12 mouse cellular contexts compared by ENCODE assay signal in the genomic region with DNA sequence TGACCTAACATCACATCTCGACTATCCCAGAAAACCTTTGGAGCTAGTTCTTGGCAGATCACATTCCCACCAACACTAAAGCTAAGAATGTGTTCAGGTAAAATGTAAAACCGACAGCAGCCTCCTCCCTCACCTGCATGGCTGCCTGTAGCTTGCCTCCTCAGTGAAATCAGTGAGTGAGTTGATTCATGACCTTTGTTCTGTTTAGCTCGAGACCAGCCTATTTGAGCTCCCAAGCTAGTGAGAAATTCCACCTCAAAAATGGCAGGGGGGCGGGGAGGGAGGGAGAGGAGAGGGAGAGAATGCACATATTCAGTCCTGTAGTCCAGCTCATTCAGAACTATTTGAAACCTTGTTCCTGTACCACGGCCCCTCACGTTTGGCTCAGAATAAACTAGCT.
"Had no signal": no experiment of that assay in that cellular context is flagged by ENCODE, and none has a peak within 500 bp of the region (broad histone marks: within the 10 kb centered on the region; RNA-seq: fewer than 3 reads in every experiment).

No protein-coding gene starts in this region.

- DNase-seq: kidney, adult 11 months; kidney, postnatal 10 days; lung, adult 2 months; lung, postnatal 36 days; right cerebral cortex, postnatal 25 days; thymus, adult 18-20 months; thymus, postnatal 14 days had no signal

- H3K4me2 ChIP-seq: limb, embryonic 15.5 days; midbrain, embryonic 13.5 days had no signal

- H3K9me3 ChIP-seq: limb, embryonic 15.5 days; midbrain, embryonic 13.5 days had no signal

- ATAC-seq: hindbrain, postnatal 0 days; lung, postnatal 0 days; midbrain, embryonic 13.5 days had no signal

- H3K9ac ChIP-seq: limb, embryonic 15.5 days; midbrain, embryonic 13.5 days had no signal

- H3K27me3 ChIP-seq: limb, embryonic 15.5 days; midbrain, embryonic 13.5 days had no signal

- H3K36me3 ChIP-seq: limb, embryonic 15.5 days; midbrain, embryonic 13.5 days had no signal

- H3K27ac ChIP-seq: hindbrain, postnatal 0 days; left cerebral cortex, adult 2 months; limb, embryonic 15.5 days; midbrain, embryonic 13.5 days had no signal

- H3K4me3 ChIP-seq: left cerebral cortex, adult 2 months; limb, embryonic 15.5 days; midbrain, embryonic 13.5 days had no signal
